Comparison of ENCODE assay signal across 8 mouse cellular contexts in the genomic region with DNA sequence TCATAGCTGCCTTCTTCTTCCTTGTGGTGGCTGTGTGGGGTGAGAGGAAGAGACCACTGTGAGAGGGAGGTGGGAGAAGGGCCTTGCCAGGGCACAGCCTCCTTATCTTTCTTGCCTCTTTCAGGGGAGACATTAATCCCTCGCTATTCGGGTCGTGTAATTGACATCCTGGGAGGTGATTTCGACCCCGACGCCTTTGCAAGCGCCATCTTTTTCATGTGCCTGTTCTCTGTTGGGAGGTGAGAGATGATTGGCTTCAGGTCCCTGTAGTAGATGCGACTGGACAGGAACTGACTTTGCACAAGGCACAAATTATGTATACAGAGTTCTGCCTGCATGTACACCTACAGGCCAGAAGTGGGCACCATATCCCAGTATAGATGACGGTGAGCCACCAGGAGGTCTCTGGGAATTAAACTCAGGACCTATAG. TPM values are rescaled to one million over a fixed set of nuclear protein-coding genes. Genes with fewer than 3 reads are reported as not detected.
A peak's percentile ranks its signal among the peaks of the same experiment; 100 is the strongest.
DNase-seq lines count a peak whose midpoint lies in the region; ATAC-seq lines count a peak whose summit lies in the region.

No protein-coding gene starts in this region.

- peaks cover 33% of the 10 kb centered on the region for H3K4me1 ChIP-seq in erythroblast, embryonic 14.5 days (ENCODE audit: control insufficient read depth)

- DNase-seq in kidney, adult 18-20 months, result peak; percentile 39
- no peak for DNase-seq in kidney, adult 8-10 months
- DNase-seq in Muller cell, postnatal 12 days (ENCODE audit: inconsistent ontology term), result peak; percentile 55
- peak; percentile 46 for DNase-seq in kidney, postnatal 14 days
- no peak for DNase-seq in urinary bladder, postnatal 14 days (ENCODE audit: low spot score)
- DNase-seq in urinary bladder, adult 2 months (ENCODE audit: low spot score), result no peak

- peak; percentile 63 for ATAC-seq in megakaryocyte-erythroid progenitor cell, adult 5-6 weeks (replicated peaks; ENCODE audit: low FRiP score, low TSS enrichment, poor library complexity, severe bottlenecking)

- peak overlapping the region; percentile 99 for H3K4me3 ChIP-seq in erythroblast, embryonic 14.5 days (replicated peaks)

- H3K9me3 ChIP-seq in erythroblast, embryonic 14.5 days (ENCODE audit: control insufficient read depth, low read length), result 0 out of 2 replicates have a peak, but pooled peaks cover 2% of the 10 kb centered on the region

- H3K27me3 ChIP-seq in erythroblast, embryonic 14.5 days (ENCODE audit: control insufficient read depth), result peaks cover 4% of the 10 kb centered on the region; the same call in 1 of the 2 replicates

- no peaks in the 10 kb centered on the region for H3K36me3 ChIP-seq in erythroblast, embryonic 14.5 days (ENCODE audit: control insufficient read depth)

RNA-seq across cellular contexts. Expression of a gene that starts 2.4 kb away (rescaled TPM):
- 0.83 and 1.0 TPM in 2 replicates for polyA plus RNA-seq in erythroblast, embryonic 14.5 days (2012)
- total RNA-seq in megakaryocyte-erythroid progenitor cell, adult 5-6 weeks (2014; fragmentation: Nextera tagmentation), result 25.8 and 90.1 TPM in 2 replicates
- total RNA-seq in megakaryocyte-erythroid progenitor cell, adult 5-6 weeks (2017), result 49.7 and 50.5 TPM in 2 replicates
- 37.9 and 42.4 TPM in 2 replicates for polyA plus RNA-seq in urinary bladder, adult 2 months (2012; rRNA removed)

RNA-seq across cellular contexts. Expression of a gene that starts 8.2 kb away (rescaled TPM):
- 0.24 and 0.28 TPM in 2 replicates for polyA plus RNA-seq in erythroblast, embryonic 14.5 days (2012)
- 50.4 and 71.2 TPM in 2 replicates for total RNA-seq in megakaryocyte-erythroid progenitor cell, adult 5-6 weeks (2014; fragmentation: Nextera tagmentation)
- total RNA-seq in megakaryocyte-erythroid progenitor cell, adult 5-6 weeks (2017), result 103 and 243 TPM in 2 replicates
- polyA plus RNA-seq in urinary bladder, adult 2 months (2012; rRNA removed), result 81.2 and 88.3 TPM in 2 replicates

RNA-seq across cellular contexts. Expression of a gene that starts 18.2 kb away (rescaled TPM):
- polyA plus RNA-seq in erythroblast, embryonic 14.5 days (2012), result 0.05 and 0.10 TPM in 2 replicates
- total RNA-seq in megakaryocyte-erythroid progenitor cell, adult 5-6 weeks (2014; fragmentation: Nextera tagmentation), result 55.1 and 57.5 TPM in 2 replicates
- total RNA-seq in megakaryocyte-erythroid progenitor cell, adult 5-6 weeks (2017), result 56.2 and 95.8 TPM in 2 replicates
- polyA plus RNA-seq in urinary bladder, adult 2 months (2012; rRNA removed), result 34.7 and 37.4 TPM in 2 replicates

RNA-seq across cellular contexts. Expression of a gene that starts 18.4 kb away (rescaled TPM):
- 0.05 and 0.06 TPM in 2 replicates for polyA plus RNA-seq in erythroblast, embryonic 14.5 days (2012)
- 43.7 and 55.5 TPM in 2 replicates for total RNA-seq in megakaryocyte-erythroid progenitor cell, adult 5-6 weeks (2014; fragmentation: Nextera tagmentation)
- total RNA-seq in megakaryocyte-erythroid progenitor cell, adult 5-6 weeks (2017), result 58.0 and 76.1 TPM in 2 replicates
- 29.5 and 40.1 TPM in 2 replicates for polyA plus RNA-seq in urinary bladder, adult 2 months (2012; rRNA removed)

RNA-seq across cellular contexts. Expression of a gene that starts 32.9 kb away (rescaled TPM):
- not detected in 2 replicates for polyA plus RNA-seq in erythroblast, embryonic 14.5 days (2012)
- 8.7 and 32.0 TPM in 2 replicates for total RNA-seq in megakaryocyte-erythroid progenitor cell, adult 5-6 weeks (2014; fragmentation: Nextera tagmentation)
- 7.8 and 10.4 TPM in 2 replicates for total RNA-seq in megakaryocyte-erythroid progenitor cell, adult 5-6 weeks (2017)
- polyA plus RNA-seq in urinary bladder, adult 2 months (2012; rRNA removed), result 2.7 and 5.0 TPM in 2 replicates

Comparison
In these comparisons a context has a peak if more than half of its experiments do, and no peak if none do; other contexts are left out.
1. DNase-seq: peak in kidney, adult 18-20 months (single experiment), Muller cell, postnatal 12 days (single experiment) and kidney, postnatal 14 days (single experiment); none in kidney, adult 8-10 months (0 of 2), urinary bladder, postnatal 14 days (single experiment) and urinary bladder, adult 2 months (single experiment).
2. RNA of a gene that starts 2.4 kb away (polyA plus RNA-seq): 37.9 to 42.4 TPM in urinary bladder, adult 2 months; 0.83 to 1.0 TPM in erythroblast, embryonic 14.5 days; every median in the first group is over 10 times any median in the second.
3. RNA of a gene that starts 8.2 kb away (polyA plus RNA-seq): 81.2 to 88.3 TPM in urinary bladder, adult 2 months; 0.24 to 0.28 TPM in erythroblast, embryonic 14.5 days; every median in the first group is over 10 times any median in the second.
4. RNA of a gene that starts 18.2 kb away (polyA plus RNA-seq): 34.7 to 37.4 TPM in urinary bladder, adult 2 months; 0.05 to 0.10 TPM in erythroblast, embryonic 14.5 days; every median in the first group is over 10 times any median in the second.